Mouse (Mus musculus): Measurements from ENCODE around the gene Csn1s1. TPM values are rescaled to one million over a fixed set of nuclear protein-coding genes. Genes with fewer than 3 reads are reported as not detected.

The Csn1s1 gene
- not detected in 2 replicates for polyA plus RNA-seq (2012; ENCODE audit: low replicate concordance)

GRCm38 (mm10) chr5:87665908-87666307, at the start of gene Csn1s1:
Gene Csn1s1, plus strand, starts transcription at chr5:87666208.

GRCm38 (mm10) chr5:87699530-87699929, 33.5 kb downstream of the Csn1s1 start, which contains the start of gene Csn2:
Gene Csn2, minus strand, starts transcription at chr5:87699630.

Other genes starting within 250 kb of the Csn1s1 start
- gene Ugt2b38, start 242.0 kb upstream of the Csn1s1 start, polyA plus RNA-seq (2012; ENCODE audit: low replicate concordance): not detected in 2 replicates
- not detected in 2 replicates for gene Ugt2a2, start 183.9 kb upstream of the Csn1s1 start, polyA plus RNA-seq (2012; ENCODE audit: low replicate concordance)
- not detected in 2 replicates for gene Gm43638, start 179.4 kb upstream of the Csn1s1 start, polyA plus RNA-seq (2012; ENCODE audit: low replicate concordance)
- gene Ugt2a1, start 175.3 kb upstream of the Csn1s1 start, polyA plus RNA-seq (2012; ENCODE audit: low replicate concordance): not detected in 2 replicates
- not detected in 2 replicates for gene Sult1b1, start 128.0 kb upstream of the Csn1s1 start, polyA plus RNA-seq (2012; ENCODE audit: low replicate concordance)
- gene Sult1d1, start 97.2 kb upstream of the Csn1s1 start, polyA plus RNA-seq (2012; ENCODE audit: low replicate concordance): not detected in 2 replicates
- gene Sult1e1, start 74.6 kb upstream of the Csn1s1 start, polyA plus RNA-seq (2012; ENCODE audit: low replicate concordance): not detected in 2 replicates
- gene Csn2, start 33.4 kb downstream of the Csn1s1 start, polyA plus RNA-seq (2012; ENCODE audit: low replicate concordance): not detected in 2 replicates
- gene Csn1s2a, start 108.4 kb downstream of the Csn1s1 start, polyA plus RNA-seq (2012; ENCODE audit: low replicate concordance): not detected in 2 replicates
- gene Csn1s2b, start 141.9 kb downstream of the Csn1s1 start, polyA plus RNA-seq (2012; ENCODE audit: low replicate concordance): not detected in 2 replicates
- gene Prr27, start 159.5 kb downstream of the Csn1s1 start, polyA plus RNA-seq (2012; ENCODE audit: low replicate concordance): not detected in 2 replicates
- gene Odam, start 218.8 kb downstream of the Csn1s1 start, polyA plus RNA-seq (2012; ENCODE audit: low replicate concordance): not detected in 2 replicates

Measured in leukemia stem cell, adult 10-12 weeks (primary cell).